Mouse (Mus musculus) left cerebral cortex, adult 2 months (tissue): ENCODE measurements around the gene Lgals3. TPM values are rescaled to one million over a fixed set of nuclear protein-coding genes. Genes with fewer than 3 reads are reported as not detected.

Experiments used
- DNase-seq, 2 experiments: peaks; one replicate each; pipeline ENCODE4 v3.0.0; 2021 to 2022; ENCODE audit warnings: low spot score in 2 of 2, mixed read lengths in 1 of 2; ENCODE audit errors: extremely low spot score in 1 of 2
- H3K27ac ChIP-seq: fragments of 200-600 bp; 2 replicates; pipeline ENCODE4 v1.8.1; 2022
- H3K4me3 ChIP-seq: fragments of 200-600 bp; 2 replicates; pipeline ENCODE4 v1.8.1; 2022
- CTCF ChIP-seq: fragments of 200-600 bp; IDR thresholded peaks from 2 replicates; pipeline ENCODE4 v1.8.1; 2022; ENCODE audit warnings: antibody characterized with exemption, mild to moderate bottlenecking, moderate library complexity
- intact Hi-C: fragments of 180-260 bp; cut with DNase I; formaldehyde crosslinking; loops from one replicate; pipeline ENCODE4 v1.15.1; 2025
- total RNA-seq, 2 experiments: library from RNA; stranded (reverse); gene quantifications; 2 replicates each; pipeline ENCODE4 v1.2.3; 2021

Lgals3 gene
- total RNA-seq, 2 experiments from 2014 or later: 0.32 to 0.33 TPM

GRCm38 (mm10) chr14:47373728-47374678, 6.5 kb downstream of the Lgals3 start:
- DNase-seq: no peak
- intact Hi-C loops: no loop called here
- H3K4me3 ChIP-seq: peak overlapping the region; percentile 39
- no peak for TF ChIP-seq CTCF
- H3K27ac ChIP-seq: no peak overlapping the region

GRCm38 (mm10) chr14:47376526-47376925, 9.0 kb downstream of the Lgals3 start:
- intact Hi-C loops: no loop called here
- Histone ChIP-seq H3K27ac (no peak overlapping the region), H3K4me3 (no peak overlapping the region)
- no peak for DNase-seq
- no peak for TF ChIP-seq CTCF

GRCm38 (mm10) chr14:47378336-47378735, 10.8 kb downstream of the Lgals3 start:
- Histone ChIP-seq H3K4me3 (no peak overlapping the region), H3K27ac (no peak overlapping the region)
- DNase-seq: no peak
- no peak for TF ChIP-seq CTCF
- intact Hi-C loops: no loop called here

- intact Hi-C loops: no loop called here
- DNase-seq: no peak
- TF ChIP-seq CTCF: no peak
- Histone ChIP-seq H3K4me3 (no peak overlapping the region), H3K27ac (no peak overlapping the region)
These were observed 16.4 kb downstream of the Lgals3 start for GRCm38 (mm10) chr14:47383911-47384310.

- intact Hi-C loops: no loop called here
- no peak for DNase-seq
- Histone ChIP-seq H3K27ac (no peak overlapping the region), H3K4me3 (no peak overlapping the region)
- TF ChIP-seq CTCF: no peak
These were observed 17.1 kb downstream of the Lgals3 start for GRCm38 (mm10) chr14:47384653-47385052.

- Histone ChIP-seq H3K4me3 (no peak overlapping the region), H3K27ac (no peak overlapping the region)
- intact Hi-C loops: no loop called here
- no peak for TF ChIP-seq CTCF
- DNase-seq: no peak
These were observed 18.6 kb downstream of the Lgals3 start for GRCm38 (mm10) chr14:47386125-47386524.

GRCm38 (mm10) chr14:47393354-47394094, 26.0 kb downstream of the Lgals3 start:
- intact Hi-C loops: no loop called here
- DNase-seq: no peak
- no peak overlapping the region for H3K4me3 ChIP-seq
- no peak for TF ChIP-seq CTCF
- no peak overlapping the region for H3K27ac ChIP-seq

GRCm38 (mm10) chr14:47395007-47395406, 27.5 kb downstream of the Lgals3 start:
- no peak overlapping the region for H3K27ac ChIP-seq

GRCm38 (mm10) chr14:47395462-47396026, 28.0 kb downstream of the Lgals3 start:
- TF ChIP-seq CTCF: no peak
- no peak overlapping the region for H3K4me3 ChIP-seq
- DNase-seq: no peak
- intact Hi-C loops: loop anchor here (1.0 kb wide), 1 partner anchor 61 kb away; no protein-coding TSS in a partner anchor
- H3K27ac ChIP-seq: no peak overlapping the region

More at GRCm38 (mm10) chr14:47395007-47395406, 27.5 kb downstream of the Lgals3 start:
- no peak overlapping the region for H3K4me3 ChIP-seq
- no peak for TF ChIP-seq CTCF
- no peak for DNase-seq
- intact Hi-C loops: no loop called here

GRCm38 (mm10) chr14:47396165-47396652, 28.7 kb downstream of the Lgals3 start:
- no peak overlapping the region for H3K27ac ChIP-seq

GRCm38 (mm10) chr14:47402735-47403134, 35.2 kb downstream of the Lgals3 start:
- Histone ChIP-seq H3K27ac (no peak overlapping the region), H3K4me3 (no peak overlapping the region)
- DNase-seq: no peak
- intact Hi-C loops: no loop called here
- TF ChIP-seq CTCF: no peak

More at GRCm38 (mm10) chr14:47396165-47396652, 28.7 kb downstream of the Lgals3 start:
- no peak overlapping the region for H3K4me3 ChIP-seq
- peak; percentile 80 for TF ChIP-seq CTCF
- no peak for DNase-seq
- intact Hi-C loops: loop anchor here (1.0 kb wide), 1 partner anchor 62 kb away; no protein-coding TSS in a partner anchor
